Mouse (Mus musculus) heart, postnatal 0 days (tissue): ENCODE results near the gene Gtpbp2.

Experiments used
- CTCF ChIP-seq: IDR thresholded peaks from 2 replicates; pipeline ENCODE4 v1.5.1; 2016; ENCODE audit warnings: antibody characterized with exemption, control low read depth, low read depth
- EP300 ChIP-seq: IDR thresholded peaks from 2 replicates; pipeline ENCODE4 v1.6.1; 2016; ENCODE audit warnings: antibody characterized with exemption, low read depth

DNA sequence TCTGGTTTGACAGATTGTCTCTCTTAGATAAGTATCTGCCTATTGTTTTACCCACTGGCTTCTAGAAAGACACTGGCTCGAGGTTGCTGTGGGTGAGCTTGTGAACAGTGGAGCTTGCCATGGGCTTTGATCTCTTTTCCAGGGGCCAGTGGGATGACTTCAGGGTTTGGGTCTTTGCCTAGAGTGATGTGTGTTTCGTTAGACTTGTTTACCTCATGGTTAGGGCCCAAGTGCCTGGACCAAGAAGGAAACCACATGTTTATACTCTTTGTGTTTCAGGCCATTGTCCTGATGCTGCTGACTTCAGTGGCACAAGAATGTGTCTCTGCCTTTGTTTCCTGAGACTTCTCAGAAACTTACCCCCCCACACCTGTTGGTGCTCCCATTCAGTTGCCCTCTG is 45.3 kb upstream of the Gtpbp2 start:
- TF ChIP-seq CTCF (no peak), EP300 (no peak)
